Mouse (Mus musculus): ENCODE measurements at regions not wholly inside any gene's neighbourhood (a gene's known extent, or its start where the extent isn't known, plus 50 kb on each side); places are given as distances from the start of the nearest gene placed in this dataset.

DNA sequence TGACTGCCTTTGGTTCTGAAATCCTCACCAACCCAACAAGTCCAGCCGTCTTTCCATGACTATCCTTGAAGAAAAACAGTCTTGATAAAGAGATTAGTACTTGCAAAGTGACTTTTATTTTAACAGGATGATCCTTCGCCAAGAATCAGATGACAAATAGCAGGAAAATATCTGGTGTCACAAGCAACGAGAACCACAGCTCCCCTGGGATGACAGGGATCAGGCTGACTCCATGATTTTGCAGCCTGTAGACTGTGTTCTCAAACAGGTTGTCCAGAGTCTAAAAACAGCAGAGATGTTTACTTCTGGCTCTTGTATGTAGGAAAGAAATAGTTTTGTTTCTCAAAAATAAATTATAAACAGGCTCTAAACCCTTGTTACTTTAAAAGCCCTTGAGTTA lies 63.3 kb downstream of the Tmem18 start:
- no peak for DNase-seq (ENCODE audit: low read depth, low spot score)

DNA sequence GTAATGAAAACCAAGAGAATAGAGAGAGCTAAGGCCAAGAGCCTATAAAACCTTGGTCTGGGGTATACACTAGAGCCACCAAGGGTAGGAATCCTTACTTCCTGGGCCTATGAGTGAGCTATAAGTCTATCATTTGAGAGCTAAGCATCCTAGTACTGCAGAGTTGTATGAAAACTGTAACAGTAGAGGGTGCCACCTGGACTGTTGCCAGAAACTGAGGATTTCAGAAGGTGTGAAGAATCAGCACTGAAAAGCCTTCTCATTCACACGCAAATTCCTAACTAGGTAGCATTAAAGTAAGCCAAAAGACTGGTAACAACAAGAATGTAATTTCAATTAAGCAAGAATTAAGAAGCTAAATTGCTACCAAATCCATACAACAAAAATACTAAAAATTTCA lies 67.3 kb downstream of the Tmem18 start:
- no peak for DNase-seq (ENCODE audit: low read depth, low spot score)

GRCm38 (mm10) chr12:30654347-30655075 lies 70.3 kb downstream of the Tmem18 start:
- peak; percentile 20 for DNase-seq (ENCODE audit: low read depth, low spot score)

- DNase-seq (ENCODE audit: low read depth, low spot score), result no peak
Observed at GRCm38 (mm10) chr12:30655076-30655421, 70.8 kb downstream of the Tmem18 start.

DNA sequence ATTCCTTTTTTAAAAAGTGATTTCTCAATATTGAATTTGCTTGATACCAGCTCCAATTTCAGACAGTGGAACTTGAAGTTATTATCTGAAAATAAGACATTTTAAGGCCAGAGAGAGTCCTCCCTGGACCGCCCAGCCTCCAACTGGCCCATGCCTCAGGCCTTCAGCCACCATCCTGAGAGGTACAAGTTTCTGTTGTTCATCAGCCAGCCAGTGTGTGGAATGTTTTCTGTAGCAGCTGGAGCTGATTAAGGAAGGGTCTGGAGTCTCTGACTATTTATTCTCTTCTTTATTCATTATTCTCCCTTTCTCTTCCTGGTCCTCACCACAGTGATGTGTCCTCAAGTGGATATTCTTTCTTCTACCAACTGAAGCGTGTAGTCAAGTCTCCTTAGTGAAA lies 94.6 kb downstream of the Tmem18 start:
- DNase-seq (ENCODE audit: low read depth, low spot score), result no peak

- DNase-seq (ENCODE audit: low read depth, low spot score), result peak; percentile 12
Observed at GRCm38 (mm10) chr12:30690038-30690437, 105.8 kb downstream of the Tmem18 start.

DNA sequence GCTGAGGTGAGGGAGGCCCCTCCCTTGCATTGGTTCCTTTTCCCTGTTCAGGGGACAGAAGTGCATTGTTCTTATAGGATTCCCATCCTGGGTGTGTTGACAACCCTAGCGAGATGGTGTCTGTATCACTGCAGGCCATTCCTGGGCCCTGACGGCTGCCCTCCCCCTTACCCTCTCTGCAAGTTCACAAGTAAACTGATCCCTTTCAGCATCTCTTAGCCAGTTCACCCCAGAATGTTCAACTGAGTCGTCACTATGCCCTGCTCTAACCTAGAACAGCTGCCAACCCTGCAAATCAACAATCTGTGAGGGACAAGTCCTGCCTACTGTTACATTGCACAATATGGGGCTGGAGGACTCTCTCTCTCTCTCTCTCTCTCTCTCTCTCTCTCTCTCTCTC lies 109.3 kb downstream of the Tmem18 start:
- no peak for DNase-seq (ENCODE audit: low read depth, low spot score)

- DNase-seq (ENCODE audit: low read depth, low spot score), result no peak
Observed at GRCm38 (mm10) chr12:30698256-30698655, 114.0 kb downstream of the Tmem18 start.

GRCm38 (mm10) chr12:30703691-30704090 lies 119.5 kb downstream of the Tmem18 start:
- no peak for DNase-seq (ENCODE audit: low read depth, low spot score)

GRCm38 (mm10) chr12:30707271-30707670 lies 123.0 kb downstream of the Tmem18 start:
- DNase-seq (ENCODE audit: low read depth, low spot score), result no peak

- DNase-seq (ENCODE audit: low read depth, low spot score), result peak; percentile 9
Observed at GRCm38 (mm10) chr12:30708635-30709181, 124.5 kb downstream of the Tmem18 start.

GRCm38 (mm10) chr12:30710554-30710953 lies 126.3 kb downstream of the Tmem18 start:
- DNase-seq (ENCODE audit: low read depth, low spot score), result no peak

DNA sequence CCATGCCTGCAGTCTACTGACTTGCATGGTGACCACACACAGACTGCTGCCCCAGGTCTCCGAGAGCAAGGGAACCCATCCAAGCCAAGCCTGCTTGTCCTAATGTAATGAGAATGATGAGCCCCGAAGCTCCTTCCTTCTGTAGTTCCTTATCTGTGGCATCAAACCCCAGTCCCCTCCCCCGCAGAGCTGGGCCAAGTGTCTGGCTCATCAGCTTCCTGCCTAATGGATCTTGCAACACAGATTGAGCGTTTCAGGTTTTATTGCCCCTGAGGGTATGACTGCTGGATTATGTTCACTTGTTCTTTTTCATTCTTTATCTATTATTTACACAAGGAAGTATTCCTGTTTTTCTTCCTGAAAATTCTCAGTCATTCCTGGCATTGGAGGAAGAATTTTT lies 142.5 kb downstream of the Tmem18 start:
- no peak for DNase-seq (ENCODE audit: low read depth, low spot score)

GRCm38 (mm10) chr12:30729437-30729836 lies 145.2 kb downstream of the Tmem18 start:
- no peak for DNase-seq (ENCODE audit: low read depth, low spot score)

GRCm38 (mm10) chr12:30767621-30768020 lies 116.5 kb upstream of the Alkal2 start:
- no peak for DNase-seq (ENCODE audit: low read depth, low spot score)

GRCm38 (mm10) chr12:30793371-30793770 lies 90.8 kb upstream of the Alkal2 start:
- no peak for DNase-seq (ENCODE audit: low read depth, low spot score)

- DNase-seq (ENCODE audit: low read depth, low spot score), result no peak
Observed at GRCm38 (mm10) chr12:30816096-30816495, 68.0 kb upstream of the Alkal2 start.

DNA sequence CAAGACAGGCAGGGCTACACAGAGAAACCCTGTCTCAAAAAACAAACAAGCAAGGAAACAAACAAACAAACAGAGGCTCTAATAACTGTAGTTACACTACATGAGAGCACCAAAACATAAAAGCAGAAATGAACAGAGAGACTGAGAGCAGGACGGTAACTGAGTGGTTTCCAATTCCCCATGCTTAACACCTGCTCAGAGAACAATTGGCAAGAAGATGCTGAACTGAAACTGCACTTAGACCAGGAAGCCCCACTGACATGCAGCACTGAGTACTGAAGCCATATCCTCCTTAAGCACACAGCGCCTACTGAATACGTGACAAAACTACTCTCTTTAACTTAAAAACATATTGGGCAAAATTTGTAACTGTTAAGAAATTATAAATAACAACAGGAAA lies 52.7 kb upstream of the Alkal2 start:
- peak; percentile 81 for DNase-seq (ENCODE audit: low read depth, low spot score)
